Mouse (Mus musculus) spleen, postnatal 10 days (tissue): ENCODE results near the gene E2f1.

Experiments used
- DNase-seq, 2 experiments: peaks; one replicate each; pipeline ENCODE4 v3.0.0; 2021 to 2022; ENCODE audit warnings: low spot score in 2 of 2

The E2f1 gene

GRCm38 (mm10) chr2:154583906-154584872 lies 14.5 kb upstream of the E2f1 start:
- no peak for DNase-seq

GRCm38 (mm10) chr2:154581421-154581820 lies 11.7 kb upstream of the E2f1 start:
- no peak for DNase-seq

GRCm38 (mm10) chr2:154580586-154580985 lies 10.9 kb upstream of the E2f1 start:
- no peak for DNase-seq

GRCm38 (mm10) chr2:154577744-154578067 lies 8.0 kb upstream of the E2f1 start:
- no peak for DNase-seq

GRCm38 (mm10) chr2:154576876-154577743 lies 7.4 kb upstream of the E2f1 start:
- no peak for DNase-seq

GRCm38 (mm10) chr2:154574271-154574670 lies 4.6 kb upstream of the E2f1 start:
- peak; percentile 28 to 57 for DNase-seq

GRCm38 (mm10) chr2:154572996-154573395 lies 3.3 kb upstream of the E2f1 start:
- no peak for DNase-seq

- DNase-seq, result no peak
These were observed 2.3 kb upstream of the E2f1 start for GRCm38 (mm10) chr2:154571976-154572375.

- DNase-seq, result no peak
These were observed 1.6 kb upstream of the E2f1 start for GRCm38 (mm10) chr2:154571266-154571665.

GRCm38 (mm10) chr2:154570666-154571065 lies 974 bp upstream of the E2f1 start:
- DNase-seq, result no peak

- DNase-seq, result peak; percentile 81 to 83
These were observed 482 bp downstream of the E2f1 start for GRCm38 (mm10) chr2:154569071-154569748.

- peak in 1 of 2 experiments; percentile 47 for DNase-seq
These were observed 1.2 kb downstream of the E2f1 start for GRCm38 (mm10) chr2:154568329-154569070.

- no peak for DNase-seq
These were observed 1.9 kb downstream of the E2f1 start for GRCm38 (mm10) chr2:154567766-154568165.

GRCm38 (mm10) chr2:154566641-154567040 lies 3.1 kb downstream of the E2f1 start:
- DNase-seq, result no peak

- no peak for DNase-seq
These were observed 4.1 kb downstream of the E2f1 start for GRCm38 (mm10) chr2:154565562-154565961.

GRCm38 (mm10) chr2:154563612-154564170 lies 6.0 kb downstream of the E2f1 start:
- DNase-seq, result no peak

GRCm38 (mm10) chr2:154558264-154559039 lies 11.2 kb downstream of the E2f1 start, which contains the start of gene Necab3:
Gene Necab3, minus strand, starts transcription at chr2:154558890.
- peak; percentile 37 to 67 for DNase-seq

GRCm38 (mm10) chr2:154557184-154557832 lies 12.4 kb downstream of the E2f1 start:
- no peak for DNase-seq

GRCm38 (mm10) chr2:154555235-154555634 lies 14.5 kb downstream of the E2f1 start:
- no peak for DNase-seq
